Comparison of ENCODE assay signal across 22 mouse cellular contexts in the genomic region with DNA sequence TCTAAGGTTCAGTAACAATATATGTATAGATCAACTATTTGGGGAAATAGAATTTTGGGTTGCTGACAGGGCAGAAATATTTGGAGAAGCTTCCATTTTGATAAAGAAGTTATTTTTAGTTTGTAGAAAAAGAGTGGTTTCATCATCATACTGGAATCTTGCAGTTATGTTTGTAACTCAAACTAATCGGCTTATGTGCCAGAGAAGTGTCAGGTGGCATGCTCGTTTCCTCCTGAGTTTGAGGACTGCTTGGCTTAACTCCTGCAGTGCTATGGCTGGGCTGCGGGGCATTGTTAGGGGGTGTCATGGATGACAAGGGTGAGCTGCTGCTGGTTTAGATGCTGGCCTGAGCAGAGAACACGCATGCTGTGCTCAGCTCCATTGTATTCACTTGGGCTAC. TPM values are rescaled to one million over a fixed set of nuclear protein-coding genes. Genes with fewer than 3 reads are reported as not detected.
DNase-seq lines count a peak whose midpoint lies in the region; ATAC-seq lines count a peak whose summit lies in the region.
"Had no signal": no experiment of that assay in that cellular context is flagged by ENCODE, and none has a peak within 500 bp of the region (broad histone marks: within the 10 kb centered on the region; RNA-seq: fewer than 3 reads in every experiment).

No protein-coding gene starts in this region.

- H3K4me3 ChIP-seq in embryonic facial prominence, embryonic 14.5 days (ENCODE audit: low read depth, low read length): no peak overlapping the region
- no peak overlapping the region for H3K4me3 ChIP-seq in embryonic facial prominence, embryonic 10.5 days
- H3K4me3 ChIP-seq: gastrocnemius, adult 2 months; intestine, embryonic 15.5 days; liver, embryonic 13.5 days; neural tube, embryonic 12.5 days had no signal

- peaks cover 16% of the 10 kb centered on the region for H3K4me1 ChIP-seq in embryonic facial prominence, embryonic 14.5 days (ENCODE audit: control insufficient read depth, insufficient read depth, low read length)
- peaks cover 34% of the 10 kb centered on the region for H3K4me1 ChIP-seq in embryonic facial prominence, embryonic 10.5 days

- 0 out of 2 replicates have a peak overlapping the region, but pooled peaks have one; percentile 15 for H3K27ac ChIP-seq in embryonic facial prominence, embryonic 14.5 days (replicated peaks; ENCODE audit: low read depth, low read length)
- no peak overlapping the region for H3K27ac ChIP-seq in embryonic facial prominence, embryonic 10.5 days (replicated peaks)
- H3K27ac ChIP-seq: gastrocnemius, adult 2 months; intestine, embryonic 15.5 days; liver, embryonic 13.5 days; neural tube, embryonic 12.5 days had no signal

- no peaks in the 10 kb centered on the region for H3K27me3 ChIP-seq in embryonic facial prominence, embryonic 14.5 days (replicated peaks; ENCODE audit: control insufficient read depth, insufficient read depth, low read length)
- no peaks in the 10 kb centered on the region for H3K27me3 ChIP-seq in embryonic facial prominence, embryonic 10.5 days (replicated peaks; ENCODE audit: low read depth, poor library complexity, severe bottlenecking)
- H3K27me3 ChIP-seq: intestine, embryonic 15.5 days; liver, embryonic 13.5 days; neural tube, embryonic 12.5 days had no signal

- H3K36me3 ChIP-seq in embryonic facial prominence, embryonic 14.5 days (ENCODE audit: control insufficient read depth, insufficient read depth, low read length): no peaks in the 10 kb centered on the region
- peaks cover 5% of the 10 kb centered on the region; the same call in 1 of the 2 replicates for H3K36me3 ChIP-seq in embryonic facial prominence, embryonic 10.5 days (replicated peaks)
- H3K36me3 ChIP-seq: intestine, embryonic 15.5 days; liver, embryonic 13.5 days; neural tube, embryonic 12.5 days had no signal

- DNase-seq in embryonic facial prominence, embryonic 14.5 days (ENCODE audit: low spot score): peak; percentile 47
- DNase-seq in embryonic facial prominence, embryonic 10.5 days (ENCODE audit: low spot score): no peak
- peak; percentile 17 for DNase-seq in kidney, postnatal 10 days
- no peak for DNase-seq in kidney, adult 11 months
- peak; percentile 67 for DNase-seq in NIH3T3 (ENCODE audit: low read depth)
- peak; percentile 27 for DNase-seq in heart, postnatal 4 days
- no peak for DNase-seq in thymus, postnatal 0 days (ENCODE audit: low spot score)
- DNase-seq: adrenal gland, adult 2 months; cerebellum, adult 9-10 months; gastrocnemius, adult 2 months; left cerebral cortex, postnatal 4 days; liver, embryonic 13.5 days; right cerebral cortex, postnatal 14 days; thymus, postnatal 4 days had no signal

- H3K4me2 ChIP-seq in embryonic facial prominence, embryonic 14.5 days (ENCODE audit: low read depth, low read length): no peak overlapping the region
- H3K4me2 ChIP-seq: intestine, embryonic 15.5 days; liver, embryonic 13.5 days; neural tube, embryonic 12.5 days had no signal

- no peaks in the 10 kb centered on the region for H3K9me3 ChIP-seq in embryonic facial prominence, embryonic 14.5 days (ENCODE audit: control insufficient read depth, low read length)
- H3K9me3 ChIP-seq in embryonic facial prominence, embryonic 10.5 days: no peaks in the 10 kb centered on the region
- H3K9me3 ChIP-seq: intestine, embryonic 15.5 days; liver, embryonic 13.5 days; neural tube, embryonic 12.5 days had no signal

- no peak for ATAC-seq in embryonic facial prominence, embryonic 14.5 days (ENCODE audit: low read depth)
- no peak for ATAC-seq in erythroid progenitor cell, adult 5-6 weeks (replicated peaks; ENCODE audit: low FRiP score, poor library complexity, severe bottlenecking)
- ATAC-seq: forebrain, embryonic 16.5 days; intestine, embryonic 15.5 days; midbrain, embryonic 16.5 days had no signal

- no peak overlapping the region for H3K9ac ChIP-seq in embryonic facial prominence, embryonic 14.5 days (ENCODE audit: low read depth, low read length)
- H3K9ac ChIP-seq: intestine, embryonic 15.5 days; liver, embryonic 13.5 days; neural tube, embryonic 12.5 days had no signal

- WGBS in embryonic facial prominence, embryonic 14.5 days: 39% methylated on average over 4 of the region's 4 CpGs
- 63% methylated on average over 4 of the region's 4 CpGs for WGBS in embryonic facial prominence, embryonic 10.5 days

RNA-seq across cellular contexts. Expression of a gene that starts 42.1 kb away (rescaled TPM):
- 83.4 and 99.5 TPM in 2 replicates for polyA plus RNA-seq in embryonic facial prominence, embryonic 14.5 days (2014; fragmentation: Nextera tagmentation; extraction: Ambion mirVana)
- 150 and 158 TPM in 2 replicates for polyA plus RNA-seq in embryonic facial prominence, embryonic 10.5 days (2016; fragmentation: Nextera tagmentation; extraction: Ambion mirVana)
- total RNA-seq in heart, postnatal 4 days (2021): 10 to 100 TPM; 58.4 to 62.3 TPM
- 0.42 and 0.72 TPM in 2 replicates for total RNA-seq in erythroid progenitor cell, adult 5-6 weeks (2015; ENCODE audit: low replicate concordance)
- 1.4 and 1.5 TPM in 2 replicates for total RNA-seq in erythroid progenitor cell, adult 5-6 weeks (2017; ENCODE audit: low replicate concordance)
- 34.0 and 36.0 TPM in 2 replicates for polyA plus RNA-seq in thymus, postnatal 0 days (2015; fragmentation: Nextera tagmentation; extraction: Ambion mirVana)

RNA-seq across cellular contexts. Expression of a gene that starts 49.7 kb away (rescaled TPM):
- 0.42 TPM in 2 replicates for polyA plus RNA-seq in embryonic facial prominence, embryonic 14.5 days (2014; fragmentation: Nextera tagmentation; extraction: Ambion mirVana)
- polyA plus RNA-seq in embryonic facial prominence, embryonic 10.5 days (2016; fragmentation: Nextera tagmentation; extraction: Ambion mirVana): 0.14 TPM in 1 of 2 replicates, not detected in the other
- total RNA-seq in heart, postnatal 4 days (2021): under 1 TPM; 0.34 to 0.45 TPM
- not detected in 2 replicates for total RNA-seq in erythroid progenitor cell, adult 5-6 weeks (2015; ENCODE audit: low replicate concordance)
- total RNA-seq in erythroid progenitor cell, adult 5-6 weeks (2017; ENCODE audit: low replicate concordance): not detected in 2 replicates
- polyA plus RNA-seq in thymus, postnatal 0 days (2015; fragmentation: Nextera tagmentation; extraction: Ambion mirVana): 0.16 and 0.21 TPM in 2 replicates
- total RNA-seq: adrenal gland, adult 2 months; megakaryocyte progenitor cell, adult 5-6 weeks had no signal
- polyA plus RNA-seq: hindbrain, embryonic 11.5 days; liver, embryonic 13.5 days; testis, adult 2 months had no signal

Comparison
In these comparisons a context has a peak if more than half of its experiments do, and no peak if none do; other contexts are left out.
1. DNase-seq: peak in embryonic facial prominence, embryonic 14.5 days (single experiment), kidney, postnatal 10 days (single experiment), NIH3T3 (single experiment) and heart, postnatal 4 days (single experiment); none in embryonic facial prominence, embryonic 10.5 days (single experiment), kidney, adult 11 months (single experiment) and thymus, postnatal 0 days (single experiment).